Comparison of ENCODE assay signal across 8 mouse cellular contexts in genomic region chr2:33328941-33329340, GRCm38 (mm10). TPM values are rescaled to one million over a fixed set of nuclear protein-coding genes. Genes with fewer than 3 reads are reported as not detected.
DNase-seq lines count a peak whose midpoint lies in the region; ATAC-seq and TF ChIP-seq lines count a peak whose summit lies in the region.

No protein-coding gene starts in this region.

- H3K27ac ChIP-seq in limb, embryonic 11.5 days (replicated peaks; ENCODE audit: low read depth, low read length) = no peak overlapping the region
- H3K27ac ChIP-seq in small intestine, adult 2 months (ENCODE audit: insufficient read depth, low read depth, low read length) = no peak overlapping the region

- no peak overlapping the region for H3K4me3 ChIP-seq in limb, embryonic 11.5 days (ENCODE audit: low read depth, low read length)
- no peak overlapping the region for H3K4me3 ChIP-seq in small intestine, adult 2 months (ENCODE audit: low read depth, low read length)

- TF ChIP-seq CTCF in small intestine, adult 2 months (IDR thresholded peaks at IDR 0.05; ENCODE audit: extremely low read depth, insufficient read length, insufficient replicate concordance, low read depth, low read length) = peak; percentile 72; the same call in 1 of the 2 replicates

- WGBS in limb, embryonic 11.5 days = 91% methylated on average over 1 of the region's 1 CpGs
- 76% methylated on average over 1 of the region's 1 CpGs for WGBS in small intestine, adult 2 months

- no peaks in the 10 kb centered on the region for H3K4me1 ChIP-seq in limb, embryonic 11.5 days (ENCODE audit: control insufficient read depth, insufficient read depth, low read length)
- H3K4me1 ChIP-seq in small intestine, adult 2 months (ENCODE audit: control insufficient read depth, insufficient read depth, insufficient read length, low read length) = no peaks in the 10 kb centered on the region

- no peak overlapping the region for H3K4me2 ChIP-seq in limb, embryonic 11.5 days (ENCODE audit: low read depth, severe bottlenecking)

- H3K9me3 ChIP-seq in limb, embryonic 11.5 days (ENCODE audit: control insufficient read depth, low read length) = no peaks in the 10 kb centered on the region

- H3K36me3 ChIP-seq in limb, embryonic 11.5 days (ENCODE audit: control insufficient read depth, insufficient read depth, low read length) = no peaks in the 10 kb centered on the region
- H3K36me3 ChIP-seq in small intestine, adult 2 months (ENCODE audit: control insufficient read depth, insufficient read depth, low read length) = no peaks in the 10 kb centered on the region

- no peaks in the 10 kb centered on the region for H3K27me3 ChIP-seq in limb, embryonic 11.5 days (ENCODE audit: control insufficient read depth, insufficient read depth, low read length)
- H3K27me3 ChIP-seq in small intestine, adult 2 months (ENCODE audit: control insufficient read depth, insufficient read depth, low read length) = no peaks in the 10 kb centered on the region

- no peak for TF ChIP-seq POLR2A in small intestine, adult 2 months (IDR thresholded peaks at IDR 0.05; ENCODE audit: low read depth, low read length)

- ATAC-seq in CD4-positive, CD25-positive, alpha-beta regulatory T cell, adult 4 months = no peak
- ATAC-seq in limb, embryonic 11.5 days (ENCODE audit: insufficient number of reproducible peaks, low FRiP score, low TSS enrichment, low read depth) = no peak

- H3K9ac ChIP-seq in limb, embryonic 11.5 days (ENCODE audit: low read length) = no peak overlapping the region

- DNase-seq in CD4-positive, CD25-positive, alpha-beta regulatory T cell, adult 2 months (ENCODE audit: low read depth, low spot score) = peak; percentile 65
- DNase-seq in layer of hippocampus, postnatal 10 days (ENCODE audit: low spot score in 2 of 2) = peak; percentile 34 to 45
- DNase-seq in layer of hippocampus, adult 9-10 months (ENCODE audit: low spot score) = no peak
- DNase-seq in c-Kit-positive CD71-positive TER-119-negative erythroid progenitor cells, embryonic 14.5 days (ENCODE audit: low read depth) = peak; percentile 34
- DNase-seq in limb, embryonic 11.5 days (ENCODE audit: low spot score) = peak; percentile 70
- DNase-seq in ovary, adult 18-20 months (ENCODE audit: low spot score) = no peak

RNA-seq across cellular contexts. Expression of gene Ralgps1, which starts 42.3 kb away (rescaled TPM):
- 10 to 100 TPM in 1 of 2 experiments, 1 to 10 TPM in 1; 7.2 to 14.4 TPM for polyA plus RNA-seq in CD4-positive, CD25-positive, alpha-beta regulatory T cell, adult 4 months (2017; shearing (Covaris generic))
- total RNA-seq in layer of hippocampus, postnatal 10 days (2021) = 10 to 100 TPM; 69.3 to 78.0 TPM
- polyA plus RNA-seq in limb, embryonic 11.5 days (2014; fragmentation: Nextera tagmentation; extraction: Ambion mirVana) = 4.6 and 5.0 TPM in 2 replicates
- 4.5 and 9.5 TPM in 2 replicates for polyA plus RNA-seq in small intestine, adult 2 months (2012; rRNA removed)

Comparison
In these comparisons a context has a peak if more than half of its experiments do, and no peak if none do; other contexts are left out.
1. DNase-seq: peak in CD4-positive, CD25-positive, alpha-beta regulatory T cell, adult 2 months (single experiment), layer of hippocampus, postnatal 10 days (2 of 2), c-Kit-positive CD71-positive TER-119-negative erythroid progenitor cells, embryonic 14.5 days (single experiment) and limb, embryonic 11.5 days (single experiment); none in layer of hippocampus, adult 9-10 months (single experiment) and ovary, adult 18-20 months (single experiment).